Mouse (Mus musculus): ENCODE results near the gene Gng10. TPM values are rescaled to one million over a fixed set of nuclear protein-coding genes. Genes with fewer than 3 reads are reported as not detected.

Gng10 gene
- total and polyA plus RNA-seq, 3 experiments = 55.6 to 189 (median 78.6) TPM

DNA sequence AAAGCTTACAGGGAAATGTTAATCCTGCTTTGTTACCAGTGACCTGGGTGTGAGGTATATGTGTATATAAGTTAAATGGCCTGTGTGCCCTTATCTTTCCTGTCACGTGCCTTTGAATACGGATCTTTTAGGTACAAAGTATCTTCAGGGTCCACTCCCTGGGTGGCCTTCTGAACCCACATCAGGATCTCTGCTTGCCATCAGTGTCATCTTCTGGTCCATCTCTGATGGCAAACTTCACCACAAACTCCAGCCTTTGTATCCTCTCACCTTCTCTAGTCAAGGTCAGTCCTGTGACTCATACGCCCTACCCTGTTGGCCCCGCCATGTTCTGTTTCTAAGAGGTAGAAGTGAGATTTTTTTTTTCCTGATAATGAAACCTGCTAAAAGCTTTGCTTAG lies 40.1 kb upstream of the Gng10 start, which contains the start of gene Dnajc25:
TSS of gene Dnajc25 (plus strand) at position 301 of the 400 bp plus-strand sequence.
- DNase-seq (ENCODE audit: extremely low read depth) = no peak
- no peak for TF ChIP-seq MYC (IDR thresholded peaks at IDR 0.05; ENCODE audit: low read depth, low read length)
- Histone ChIP-seq H3K4me1 (ENCODE audit: control insufficient read depth in 1 of 2, insufficient read depth in 2 of 2) (peaks cover 0 to 29% of the 10 kb centered on the region in 2 experiments; a peak in 2 of 4 replicates), H3K4me2 (ENCODE audit: insufficient read depth, low read depth, poor library complexity, severe bottlenecking) (no peak within 1 kb of the TSS), H3K9ac (ENCODE audit: insufficient read depth, low read depth) (no peak within 1 kb of the TSS), H3K4me3 (replicated peaks in 1 of 3; ENCODE audit: low read depth in 2 of 3, low read length in 2 of 3, poor library complexity in 1 of 3) (no peak within 1 kb of the TSS), H3K9me3 (replicated peaks; ENCODE audit: low read length) (no peaks in the 10 kb centered on the region), H3K27ac (ENCODE audit: insufficient read depth, low read depth) (no peak within 1 kb of the TSS), H3K79me2 (replicated peaks; ENCODE audit: control insufficient read depth, extremely low read depth, insufficient read depth, poor library complexity, severe bottlenecking) (no peaks in the 10 kb centered on the region), H3K27me3 (replicated peaks) (no peaks in the 10 kb centered on the region), H3K36me3 (replicated peaks in 1 of 2; ENCODE audit: control insufficient read depth in 1 of 2, insufficient read depth in 1 of 2, low read length in 1 of 2) (no peaks in the 10 kb centered on the region)
- dilution Hi-C loops (cut with MboI; ENCODE audit: extremely low pct_ligation_motif_present, extremely low pct_unique_long_range_greater_than_20kb, low sequenced_read_pairs) = no loop called here
- in situ Hi-C loops (cut with MboI; ENCODE audit: low pct_ligation_motif_present, low pct_unique_long_range_greater_than_20kb, low sequenced_read_pairs) = loop anchor here (10.0 kb wide), 1 partner anchor 50 kb away; no protein-coding TSS in a partner anchor

DNA sequence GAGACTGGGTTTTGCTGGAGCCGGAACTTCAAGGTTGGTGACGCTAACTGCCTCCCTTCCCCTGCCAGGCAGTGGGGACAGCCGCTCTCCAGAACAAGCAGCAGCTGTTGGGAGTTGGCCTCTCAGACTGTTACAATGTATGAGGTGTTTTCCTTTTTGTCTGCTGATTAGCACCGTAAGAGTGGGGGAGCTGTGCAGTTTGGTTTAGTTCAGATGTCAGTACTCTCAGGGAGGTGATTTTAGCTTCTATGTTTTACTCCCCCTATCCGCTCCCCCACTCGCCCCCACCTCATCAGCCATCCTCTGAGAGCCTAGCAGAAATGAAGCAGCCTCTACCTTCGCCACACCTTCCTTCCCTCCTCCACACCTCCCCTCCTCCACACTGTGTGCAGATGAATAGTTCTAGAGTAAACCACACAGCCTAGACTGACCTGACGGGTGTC lies 39.6 kb upstream of the Gng10 start:
- no peaks in the 10 kb centered on the region for H3K79me2 ChIP-seq (replicated peaks; ENCODE audit: control insufficient read depth, extremely low read depth, insufficient read depth, poor library complexity, severe bottlenecking)
- DNase-seq (ENCODE audit: extremely low read depth) = no peak
- H3K9me3 ChIP-seq (replicated peaks; ENCODE audit: low read length) = no peaks in the 10 kb centered on the region
- H3K4me3 ChIP-seq (replicated peaks in 1 of 3; ENCODE audit: low read depth in 2 of 3, low read length in 2 of 3, poor library complexity in 1 of 3) = no peak overlapping the region
- in situ Hi-C loops (cut with MboI; ENCODE audit: low pct_ligation_motif_present, low pct_unique_long_range_greater_than_20kb, low sequenced_read_pairs) = loop anchor here (10.0 kb wide), 1 partner anchor 50 kb away; no protein-coding TSS in a partner anchor
- no peaks in the 10 kb centered on the region for H3K27me3 ChIP-seq (replicated peaks)
- TF ChIP-seq MAZ (IDR thresholded peaks at IDR 0.05; ENCODE audit: low read depth, low read length) (no peak), ELF1 (IDR thresholded peaks at IDR 0.05; ENCODE audit: low read depth, low read length) (no peak), NRF1 (IDR thresholded peaks at IDR 0.05; ENCODE audit: low read depth, low read length) (no peak), PAX5 (IDR thresholded peaks at IDR 0.05; ENCODE audit: low read length) (no peak), MAX (IDR thresholded peaks at IDR 0.05; ENCODE audit: low read length) (no peak), MAFK (IDR thresholded peaks at IDR 0.05; ENCODE audit: insufficient replicate concordance, low read length) (no peak), UBTF (IDR thresholded peaks at IDR 0.05; ENCODE audit: low read depth, low read length) (no peak), TBP (conservative IDR thresholded peaks at IDR 0.05; ENCODE audit: low read depth, low read length) (no peak), SMC3 (IDR thresholded peaks at IDR 0.05; ENCODE audit: low read depth, low read length) (no peak), CTCF (conservative IDR thresholded peaks at IDR 0.05 in 1 of 2, IDR thresholded peaks at IDR 0.05 in 1 of 2; ENCODE audit: low read depth in 2 of 2, low read length in 2 of 2) (no peak), RAD21 (IDR thresholded peaks at IDR 0.05; ENCODE audit: low read depth, low read length) (no peak), MYC (IDR thresholded peaks at IDR 0.05; ENCODE audit: low read depth, low read length) (no peak), CHD1 (IDR thresholded peaks at IDR 0.05; ENCODE audit: low read depth, low read length) (no peak), GABPA (IDR thresholded peaks at IDR 0.05; ENCODE audit: insufficient replicate concordance, low read depth, low read length) (no peak), CHD2 (IDR thresholded peaks at IDR 0.05; ENCODE audit: low read length) (no peak), ZC3H11A (IDR thresholded peaks at IDR 0.05; ENCODE audit: low read depth, low read length) (no peak), POLR2A (IDR thresholded peaks at IDR 0.05; ENCODE audit: low read depth, low read length) (no peak), EP300 (IDR thresholded peaks at IDR 0.05; ENCODE audit: low read length) (no peak)
- dilution Hi-C loops (cut with MboI; ENCODE audit: extremely low pct_ligation_motif_present, extremely low pct_unique_long_range_greater_than_20kb, low sequenced_read_pairs) = no loop called here
- no peak overlapping the region for H3K4me2 ChIP-seq (ENCODE audit: insufficient read depth, low read depth, poor library complexity, severe bottlenecking)
- peaks cover 0 to 28% of the 10 kb centered on the region in 2 experiments; a peak in 2 of 4 replicates for H3K4me1 ChIP-seq (ENCODE audit: control insufficient read depth in 1 of 2, insufficient read depth in 2 of 2)
- H3K36me3 ChIP-seq (replicated peaks in 1 of 2; ENCODE audit: control insufficient read depth in 1 of 2, insufficient read depth in 1 of 2, low read length in 1 of 2) = no peaks in the 10 kb centered on the region
- no peak overlapping the region for H3K27ac ChIP-seq (ENCODE audit: insufficient read depth, low read depth)
- H3K9ac ChIP-seq (ENCODE audit: insufficient read depth, low read depth) = no peak overlapping the region
